11 mouse cellular contexts compared by ENCODE assay signal in the genomic region with DNA sequence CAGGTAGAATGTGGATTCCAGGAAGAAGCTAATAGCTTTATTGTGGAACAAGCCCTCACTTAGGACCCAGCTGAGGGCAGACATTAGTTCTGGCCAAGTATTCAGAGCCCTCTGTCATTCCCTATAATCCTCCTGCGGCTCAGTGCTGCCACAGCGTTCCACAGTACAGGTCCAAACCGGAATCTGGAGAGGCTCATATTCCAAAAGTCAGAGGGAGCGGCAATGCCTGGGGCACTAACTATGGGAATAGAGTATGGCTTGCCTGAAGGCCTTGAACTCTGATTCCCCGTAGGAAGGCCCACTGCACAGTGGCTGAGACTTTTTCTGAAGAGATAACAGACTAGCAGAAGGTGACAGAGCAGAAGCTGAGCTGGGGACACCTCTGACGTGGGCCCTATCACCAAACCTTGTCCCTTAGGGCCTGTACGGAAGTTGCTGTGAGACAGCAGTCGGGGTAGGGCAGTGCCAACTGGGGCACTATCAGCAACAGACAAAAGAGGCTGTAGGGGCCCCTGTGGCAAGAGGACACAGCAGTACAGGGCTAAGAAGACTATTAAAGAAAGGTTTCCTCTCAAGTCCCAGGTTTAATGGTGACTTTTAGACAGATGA. TPM values are rescaled to one million over a fixed set of nuclear protein-coding genes. Genes with fewer than 3 reads are reported as not detected.
DNase-seq lines count a peak whose midpoint lies in the region; ATAC-seq and TF ChIP-seq lines count a peak whose summit lies in the region.
"Had no signal": no experiment of that assay in that cellular context is flagged by ENCODE, and none has a peak within 500 bp of the region (broad histone marks: within the 10 kb centered on the region; RNA-seq: fewer than 3 reads in every experiment).

No protein-coding gene starts in this region.

- no peak for TF ChIP-seq POLR2A in small intestine, adult 2 months (IDR thresholded peaks at IDR 0.05; ENCODE audit: low read depth, low read length)

- no peak for DNase-seq in limb, embryonic 10.5 days (ENCODE audit: low spot score)
- peak; percentile 39 for DNase-seq in c-Kit-negative CD71-positive TER-119-positive erythroid progenitor cells, embryonic 14.5 days (ENCODE audit: low read depth, low spot score)
- no peak for DNase-seq in intestine, embryonic 14.5 days (ENCODE audit: low spot score)
- DNase-seq in gastrocnemius, adult 8-10 months (ENCODE audit: low spot score in 2 of 2): no peak
- DNase-seq in adrenal gland, adult (ENCODE audit: inconsistent age in 2 of 2, low spot score in 1 of 2): no peak
- DNase-seq: forebrain, postnatal 0 days had no signal

- H3K9ac ChIP-seq in limb, embryonic 13.5 days: no peak overlapping the region
- no peak overlapping the region for H3K9ac ChIP-seq in intestine, embryonic 14.5 days (ENCODE audit: low read length)
- H3K9ac ChIP-seq: forebrain, postnatal 0 days; hindbrain, embryonic 14.5 days; neural tube, embryonic 13.5 days had no signal

- 0 out of 2 replicates have a peak, but pooled peaks cover 6% of the 10 kb centered on the region for H3K4me1 ChIP-seq in limb, embryonic 13.5 days
- 0 out of 2 replicates have a peak, but pooled peaks cover 4% of the 10 kb centered on the region for H3K4me1 ChIP-seq in limb, embryonic 10.5 days
- peaks cover 6% of the 10 kb centered on the region for H3K4me1 ChIP-seq in intestine, embryonic 14.5 days (replicated peaks; ENCODE audit: control insufficient read depth, insufficient read depth, low read length)
- H3K4me1 ChIP-seq in small intestine, adult 2 months (ENCODE audit: control insufficient read depth, insufficient read depth, insufficient read length, low read length): peaks cover 18% of the 10 kb centered on the region; the same call in 1 of the 2 replicates
- H3K4me1 ChIP-seq: neural tube, embryonic 13.5 days had no signal

- WGBS in limb, embryonic 13.5 days: 69% methylated on average over 8 of the region's 8 CpGs
- 86% methylated on average over 8 of the region's 8 CpGs for WGBS in limb, embryonic 10.5 days
- 77% methylated on average over 8 of the region's 8 CpGs for WGBS in intestine, embryonic 14.5 days
- 27% methylated on average over 8 of the region's 8 CpGs for WGBS in small intestine, adult 2 months

- H3K36me3 ChIP-seq in limb, embryonic 13.5 days: no peaks in the 10 kb centered on the region
- no peaks in the 10 kb centered on the region for H3K36me3 ChIP-seq in limb, embryonic 10.5 days
- no peaks in the 10 kb centered on the region for H3K36me3 ChIP-seq in intestine, embryonic 14.5 days (ENCODE audit: control insufficient read depth, insufficient read depth, low read length)
- H3K36me3 ChIP-seq in small intestine, adult 2 months (ENCODE audit: control insufficient read depth, insufficient read depth, low read length): no peaks in the 10 kb centered on the region
- H3K36me3 ChIP-seq: neural tube, embryonic 13.5 days had no signal

- no peak for ATAC-seq in limb, embryonic 13.5 days (ENCODE audit: low FRiP score, low read depth)
- ATAC-seq in intestine, embryonic 14.5 days (replicated peaks; ENCODE audit: low FRiP score, low TSS enrichment, low read depth): no peak
- ATAC-seq: forebrain, postnatal 0 days had no signal

- H3K27ac ChIP-seq in limb, embryonic 13.5 days: 0 out of 2 replicates have a peak overlapping the region, but pooled peaks have one; percentile 6
- H3K27ac ChIP-seq in limb, embryonic 10.5 days: no peak overlapping the region
- H3K27ac ChIP-seq in intestine, embryonic 14.5 days (ENCODE audit: low read depth): peak overlapping the region; percentile 24
- peak overlapping the region; percentile 67 for H3K27ac ChIP-seq in small intestine, adult 2 months (ENCODE audit: insufficient read depth, low read depth, low read length)
- H3K27ac ChIP-seq: hindbrain, embryonic 14.5 days; neural tube, embryonic 13.5 days had no signal

- no peak overlapping the region for H3K4me3 ChIP-seq in limb, embryonic 13.5 days
- no peak overlapping the region for H3K4me3 ChIP-seq in limb, embryonic 10.5 days
- no peak overlapping the region for H3K4me3 ChIP-seq in intestine, embryonic 14.5 days (ENCODE audit: low read depth, low read length)
- no peak overlapping the region for H3K4me3 ChIP-seq in small intestine, adult 2 months (ENCODE audit: low read depth, low read length)
- H3K4me3 ChIP-seq: megakaryocyte, embryonic 14.5 days; neural tube, embryonic 13.5 days had no signal

- no peak overlapping the region for H3K4me2 ChIP-seq in limb, embryonic 13.5 days (replicated peaks)
- no peak overlapping the region for H3K4me2 ChIP-seq in intestine, embryonic 14.5 days (ENCODE audit: low read length)
- H3K4me2 ChIP-seq: hindbrain, embryonic 14.5 days; neural tube, embryonic 13.5 days had no signal

- H3K9me3 ChIP-seq in limb, embryonic 13.5 days: no peaks in the 10 kb centered on the region
- no peaks in the 10 kb centered on the region for H3K9me3 ChIP-seq in limb, embryonic 10.5 days (replicated peaks)
- H3K9me3 ChIP-seq in intestine, embryonic 14.5 days (ENCODE audit: control insufficient read depth, low read length): no peaks in the 10 kb centered on the region
- H3K9me3 ChIP-seq: megakaryocyte, embryonic 14.5 days; neural tube, embryonic 13.5 days had no signal

- TF ChIP-seq CTCF in small intestine, adult 2 months (IDR thresholded peaks at IDR 0.05; ENCODE audit: extremely low read depth, insufficient read length, insufficient replicate concordance, low read depth, low read length): no peak

- no peaks in the 10 kb centered on the region for H3K27me3 ChIP-seq in limb, embryonic 13.5 days
- H3K27me3 ChIP-seq in limb, embryonic 10.5 days (ENCODE audit: low read depth, poor library complexity, severe bottlenecking): no peaks in the 10 kb centered on the region
- H3K27me3 ChIP-seq in intestine, embryonic 14.5 days (replicated peaks; ENCODE audit: control insufficient read depth, insufficient read depth, low read length): no peaks in the 10 kb centered on the region
- no peaks in the 10 kb centered on the region for H3K27me3 ChIP-seq in small intestine, adult 2 months (ENCODE audit: control insufficient read depth, insufficient read depth, low read length)
- H3K27me3 ChIP-seq: neural tube, embryonic 13.5 days had no signal

RNA-seq across cellular contexts. Expression of gene Xpnpep1, which starts 18.8 kb away (rescaled TPM):
- 153 and 163 TPM in 2 replicates for polyA plus RNA-seq in limb, embryonic 13.5 days (2015; fragmentation: Nextera tagmentation; extraction: Ambion mirVana)
- polyA plus RNA-seq in limb, embryonic 10.5 days (2016; fragmentation: Nextera tagmentation; extraction: Ambion mirVana): 138 and 152 TPM in 2 replicates
- 185 and 189 TPM in 2 replicates for polyA plus RNA-seq in intestine, embryonic 14.5 days (2014; fragmentation: Nextera tagmentation; extraction: Ambion mirVana)
- polyA plus RNA-seq in small intestine, adult 2 months (2012; rRNA removed): 92.4 and 477 TPM in 2 replicates
- 10 to 100 TPM; 37.7 to 45.2 (median 39.7) TPM for total RNA-seq in gastrocnemius, adult 8-10 months (2022)
